Mouse (Mus musculus) liver, embryonic 12.5 days (tissue): ENCODE results near the gene Lrrc49. TPM values are rescaled to one million over a fixed set of nuclear protein-coding genes. Genes with fewer than 3 reads are reported as not detected.

Experiments used
- ATAC-seq: fragments of 200-750 bp; cut with Nextera tagmentation; 2 replicates; pipeline ENCODE4 v1.8.0; 2017; ENCODE audit warnings: moderate number of reproducible peaks, mild to moderate bottlenecking, moderate library complexity
- H3K27ac ChIP-seq: fragments of 300-500 bp; sonication (generic); 2 replicates; pipeline ENCODE4 v1.5.1; 2016; ENCODE audit warnings: mild to moderate bottlenecking
- H3K27me3 ChIP-seq: fragments of 300-500 bp; sonication (generic); replicated peaks from 2 replicates; pipeline ENCODE4 v1.6.1; 2016; ENCODE audit warnings: mild to moderate bottlenecking, moderate library complexity
- H3K36me3 ChIP-seq: fragments of 300-500 bp; sonication (generic); 2 replicates; pipeline ENCODE4 v1.6.1; 2016; ENCODE audit warnings: mild to moderate bottlenecking, moderate library complexity
- H3K4me1 ChIP-seq: fragments of 300-500 bp; sonication (generic); 2 replicates; pipeline ENCODE4 v1.6.1; 2016
- H3K4me2 ChIP-seq: fragments of 300-500 bp; sonication (generic); 2 replicates; pipeline ENCODE4 v1.6.1; 2016; ENCODE audit warnings: mild to moderate bottlenecking, moderate library complexity
- H3K4me3 ChIP-seq: fragments of 300-500 bp; sonication (generic); 2 replicates; pipeline ENCODE4 v1.5.1; 2016; ENCODE audit warnings: mild to moderate bottlenecking, moderate library complexity
- H3K9ac ChIP-seq: fragments of 300-500 bp; sonication (generic); 2 replicates; pipeline ENCODE4 v1.6.1; 2016; ENCODE audit warnings: mild to moderate bottlenecking, moderate library complexity
- H3K9me3 ChIP-seq: fragments of 300-500 bp; sonication (generic); replicated peaks from 2 replicates; pipeline ENCODE4 v1.6.1; 2016; ENCODE audit warnings: mild to moderate bottlenecking, moderate library complexity
- WGBS: fragments of 180-500 bp; shearing (Covaris S2); methylation state at CpG from one replicate; pipeline ENCODE4 v1.1.7; 2016; ENCODE audit not compliant: insufficient replicate concordance; 5-methylcytosine and 5-hydroxymethylcytosine counted together
- polyA plus RNA-seq: library from polyadenylated mRNA; unstranded; fragments of >200 nt; fragmentation: Nextera tagmentation; extraction: Ambion mirVana; gene quantifications from 2 replicates; pipeline ENCODE4 v1.2.1, GENCODE M21; 2016

Gene Lrrc49
- polyA plus RNA-seq, 1 experiment from 2014 or later, result 2.0 TPM

DNA sequence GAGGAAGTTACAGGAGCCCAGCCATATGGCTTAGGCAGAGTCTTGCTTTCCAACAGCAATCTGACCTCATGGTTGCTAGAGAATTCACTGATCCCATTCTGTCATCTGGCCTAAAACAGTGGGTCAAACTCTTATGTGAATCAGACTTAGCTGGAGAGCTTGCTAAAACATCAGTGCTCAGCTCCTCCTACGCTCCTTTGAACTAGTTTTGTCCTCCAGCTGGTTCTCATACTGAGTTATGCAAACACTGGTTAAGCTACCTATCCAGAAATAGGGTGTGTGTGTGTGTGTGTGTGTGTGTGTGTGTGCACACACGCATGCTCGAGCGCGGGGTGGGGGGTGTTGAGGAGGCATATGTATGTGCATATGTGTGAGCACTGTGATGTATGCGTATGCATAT is 15.4 kb downstream of the Lrrc49 start:
- Histone ChIP-seq H3K36me3 (no peaks in the 10 kb centered on the region), H3K27me3 (no peaks in the 10 kb centered on the region), H3K9ac (no peak overlapping the region), H3K9me3 (no peaks in the 10 kb centered on the region), H3K4me2 (no peak overlapping the region), H3K4me3 (no peak overlapping the region), H3K27ac (no peak overlapping the region), H3K4me1 (no peaks in the 10 kb centered on the region)
- WGBS, result 76% methylated on average over 6 of the region's 6 CpGs
- no peak for ATAC-seq

- no peaks in the 10 kb centered on the region for H3K9me3 ChIP-seq
- no peak overlapping the region for H3K4me2 ChIP-seq
- H3K4me1 ChIP-seq, result no peaks in the 10 kb centered on the region
- H3K9ac ChIP-seq, result no peak overlapping the region
- H3K4me3 ChIP-seq, result no peak overlapping the region
- no peak for ATAC-seq
- whole genome bisulfite sequencing, result 65% methylated on average over 6 of the region's 6 CpGs
- no peaks in the 10 kb centered on the region for H3K27me3 ChIP-seq
- H3K27ac ChIP-seq, result no peak overlapping the region
- H3K36me3 ChIP-seq, result no peaks in the 10 kb centered on the region
These were observed 19.1 kb downstream of the Lrrc49 start for GRCm38 (mm10) chr9:60668886-60669285.

DNA sequence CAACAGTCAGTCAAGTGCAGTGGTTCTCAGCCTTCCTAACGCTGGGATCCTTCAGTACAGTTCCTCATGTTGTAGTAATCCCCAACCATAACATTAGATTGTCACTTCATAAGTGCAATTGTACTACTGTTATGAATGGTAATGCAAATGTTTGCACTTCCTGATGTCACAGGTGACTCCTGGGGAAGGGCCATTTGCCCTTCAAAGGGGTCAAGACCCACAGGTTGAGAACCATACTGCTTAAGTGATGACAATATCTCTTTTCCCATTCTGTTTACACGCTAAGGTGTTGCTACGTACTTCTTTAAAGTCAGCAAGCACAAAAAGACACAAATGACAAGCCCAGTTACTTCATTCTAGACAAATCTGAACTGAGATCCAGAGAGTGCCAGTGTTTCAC is 22.4 kb downstream of the Lrrc49 start:
- Histone ChIP-seq H3K4me1 (no peaks in the 10 kb centered on the region), H3K9ac (no peak overlapping the region), H3K9me3 (no peaks in the 10 kb centered on the region), H3K36me3 (no peaks in the 10 kb centered on the region), H3K4me3 (no peak overlapping the region), H3K27ac (no peak overlapping the region), H3K4me2 (no peak overlapping the region), H3K27me3 (no peaks in the 10 kb centered on the region)
- no peak for ATAC-seq
- WGBS, result 75% methylated on average over 3 of the region's 3 CpGs

- no peaks in the 10 kb centered on the region for H3K36me3 ChIP-seq
- no peak overlapping the region for H3K4me2 ChIP-seq
- no peak for ATAC-seq
- H3K9ac ChIP-seq, result no peak overlapping the region
- H3K27me3 ChIP-seq, result no peaks in the 10 kb centered on the region
- no peak overlapping the region for H3K27ac ChIP-seq
- WGBS, result 77% methylated on average over 5 of the region's 5 CpGs
- H3K9me3 ChIP-seq, result no peaks in the 10 kb centered on the region
- no peak overlapping the region for H3K4me3 ChIP-seq
- no peaks in the 10 kb centered on the region for H3K4me1 ChIP-seq
These were observed 23.1 kb downstream of the Lrrc49 start for GRCm38 (mm10) chr9:60664866-60665265.

GRCm38 (mm10) chr9:60664385-60664784 is 23.6 kb downstream of the Lrrc49 start:
- H3K9ac ChIP-seq, result no peak overlapping the region

GRCm38 (mm10) chr9:60662936-60663335 is 25.0 kb downstream of the Lrrc49 start:
- no peaks in the 10 kb centered on the region for H3K27me3 ChIP-seq
- no peak overlapping the region for H3K27ac ChIP-seq
- ATAC-seq, result no peak
- no peak overlapping the region for H3K4me3 ChIP-seq
- H3K9ac ChIP-seq, result no peak overlapping the region
- H3K4me2 ChIP-seq, result no peak overlapping the region
- no peaks in the 10 kb centered on the region for H3K4me1 ChIP-seq
- no peaks in the 10 kb centered on the region for H3K9me3 ChIP-seq
- no peaks in the 10 kb centered on the region for H3K36me3 ChIP-seq
- 68% methylated on average over 2 of the region's 2 CpGs for WGBS

More at GRCm38 (mm10) chr9:60664385-60664784, 23.6 kb downstream of the Lrrc49 start:
- no peaks in the 10 kb centered on the region for H3K9me3 ChIP-seq
- no peak overlapping the region for H3K4me2 ChIP-seq
- H3K4me3 ChIP-seq, result no peak overlapping the region
- no peak for ATAC-seq
- no peaks in the 10 kb centered on the region for H3K36me3 ChIP-seq
- WGBS, result 79% methylated on average over 12 of the region's 12 CpGs
- no peaks in the 10 kb centered on the region for H3K4me1 ChIP-seq
- no peaks in the 10 kb centered on the region for H3K27me3 ChIP-seq
- H3K27ac ChIP-seq, result no peak overlapping the region

- Histone ChIP-seq H3K4me1 (peaks cover 13% of the 10 kb centered on the region), H3K9me3 (no peaks in the 10 kb centered on the region), H3K4me3 (no peak overlapping the region), H3K4me2 (no peak overlapping the region), H3K36me3 (no peaks in the 10 kb centered on the region), H3K27ac (peak overlapping the region; percentile 6; the same call in 1 of the 2 replicates), H3K27me3 (no peaks in the 10 kb centered on the region), H3K9ac (no peak overlapping the region)
- peak; percentile 69 for ATAC-seq
These were observed 34.4 kb downstream of the Lrrc49 start for GRCm38 (mm10) chr9:60653582-60653981.

- Histone ChIP-seq H3K9me3 (no peaks in the 10 kb centered on the region), H3K36me3 (no peaks in the 10 kb centered on the region), H3K4me2 (no peak overlapping the region), H3K4me1 (peaks cover 13% of the 10 kb centered on the region), H3K27ac (no peak overlapping the region), H3K9ac (no peak overlapping the region), H3K4me3 (no peak overlapping the region), H3K27me3 (no peaks in the 10 kb centered on the region)
- WGBS, result 71% methylated on average over 1 of the region's 1 CpGs
- peak; percentile 91 for ATAC-seq
These were observed 34.8 kb downstream of the Lrrc49 start for GRCm38 (mm10) chr9:60653137-60653536.

GRCm38 (mm10) chr9:60650277-60650676 is 37.7 kb downstream of the Lrrc49 start:
- Histone ChIP-seq H3K4me2 (no peak overlapping the region), H3K4me1 (peaks cover 13% of the 10 kb centered on the region), H3K27ac (no peak overlapping the region), H3K9me3 (no peaks in the 10 kb centered on the region), H3K4me3 (no peak overlapping the region), H3K27me3 (no peaks in the 10 kb centered on the region), H3K36me3 (no peaks in the 10 kb centered on the region), H3K9ac (no peak overlapping the region)
- 66% methylated on average over 6 of the region's 6 CpGs for WGBS
- ATAC-seq, result no peak

- Histone ChIP-seq H3K4me2 (no peak overlapping the region), H3K4me1 (peaks cover 13% of the 10 kb centered on the region), H3K27me3 (no peaks in the 10 kb centered on the region), H3K27ac (no peak overlapping the region), H3K9me3 (no peaks in the 10 kb centered on the region), H3K9ac (no peak overlapping the region), H3K4me3 (no peak overlapping the region), H3K36me3 (no peaks in the 10 kb centered on the region)
- ATAC-seq, result no peak
- 61% methylated on average over 18 of the region's 18 CpGs for WGBS
These were observed 38.7 kb downstream of the Lrrc49 start for GRCm38 (mm10) chr9:60648981-60649975.

- 70% methylated on average over 2 of the region's 2 CpGs for WGBS
- H3K4me2 ChIP-seq, result no peak overlapping the region
- H3K36me3 ChIP-seq, result no peaks in the 10 kb centered on the region
- ATAC-seq, result no peak
- no peak overlapping the region for H3K9ac ChIP-seq
- H3K27ac ChIP-seq, result no peak overlapping the region
- H3K9me3 ChIP-seq, result no peaks in the 10 kb centered on the region
- H3K27me3 ChIP-seq, result no peaks in the 10 kb centered on the region
- no peak overlapping the region for H3K4me3 ChIP-seq
- H3K4me1 ChIP-seq, result no peaks in the 10 kb centered on the region
These were observed 54.4 kb downstream of the Lrrc49 start for GRCm38 (mm10) chr9:60633601-60634000.

GRCm38 (mm10) chr9:60626311-60626791 is 61.6 kb downstream of the Lrrc49 start:
- H3K4me3 ChIP-seq, result no peak overlapping the region
- no peak overlapping the region for H3K4me2 ChIP-seq
- no peaks in the 10 kb centered on the region for H3K36me3 ChIP-seq
- no peaks in the 10 kb centered on the region for H3K4me1 ChIP-seq
- H3K27me3 ChIP-seq, result no peaks in the 10 kb centered on the region
- no peak overlapping the region for H3K9ac ChIP-seq
- H3K27ac ChIP-seq, result no peak overlapping the region
- 61% methylated on average over 7 of the region's 7 CpGs for WGBS
- no peak for ATAC-seq
- no peaks in the 10 kb centered on the region for H3K9me3 ChIP-seq
